Mouse (Mus musculus) heart, postnatal 0 days (tissue): ENCODE data around the gene Ldlrad3.

Experiments used
- CTCF ChIP-seq: IDR thresholded peaks from 2 replicates; pipeline ENCODE4 v1.5.1; 2016; ENCODE audit warnings: antibody characterized with exemption, control low read depth, low read depth
- EP300 ChIP-seq: IDR thresholded peaks from 2 replicates; pipeline ENCODE4 v1.6.1; 2016; ENCODE audit warnings: antibody characterized with exemption, low read depth

DNA sequence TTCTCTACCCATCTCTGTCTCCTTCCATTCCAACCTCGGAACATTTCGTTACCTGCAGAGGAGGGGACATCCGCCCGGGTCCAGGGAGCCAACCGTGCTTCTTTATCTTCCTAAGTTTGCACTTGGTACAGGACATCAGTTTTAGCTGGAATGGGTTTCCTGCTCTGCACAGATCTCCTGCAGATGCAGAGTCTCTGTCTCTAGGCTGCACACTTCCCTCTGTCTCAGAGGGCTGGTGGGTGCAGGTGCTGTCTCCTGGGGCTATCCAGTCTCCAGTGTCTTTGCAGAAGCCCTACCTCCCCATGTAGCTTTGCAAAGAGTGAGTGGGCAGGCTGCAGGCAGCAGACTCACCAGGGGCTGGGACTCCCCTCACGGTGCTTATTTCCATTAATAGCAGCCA lies 109.9 kb downstream of the Ldlrad3 start:
- no peak for TF ChIP-seq CTCF
- no peak for TF ChIP-seq EP300
